Mouse (Mus musculus): ENCODE results near the gene Tex2. TPM values are rescaled to one million over a fixed set of nuclear protein-coding genes. Genes with fewer than 3 reads are reported as not detected.

The Tex2 gene
- polyA plus RNA-seq, 1 experiment from 2014 or later: 5.6 TPM

DNA sequence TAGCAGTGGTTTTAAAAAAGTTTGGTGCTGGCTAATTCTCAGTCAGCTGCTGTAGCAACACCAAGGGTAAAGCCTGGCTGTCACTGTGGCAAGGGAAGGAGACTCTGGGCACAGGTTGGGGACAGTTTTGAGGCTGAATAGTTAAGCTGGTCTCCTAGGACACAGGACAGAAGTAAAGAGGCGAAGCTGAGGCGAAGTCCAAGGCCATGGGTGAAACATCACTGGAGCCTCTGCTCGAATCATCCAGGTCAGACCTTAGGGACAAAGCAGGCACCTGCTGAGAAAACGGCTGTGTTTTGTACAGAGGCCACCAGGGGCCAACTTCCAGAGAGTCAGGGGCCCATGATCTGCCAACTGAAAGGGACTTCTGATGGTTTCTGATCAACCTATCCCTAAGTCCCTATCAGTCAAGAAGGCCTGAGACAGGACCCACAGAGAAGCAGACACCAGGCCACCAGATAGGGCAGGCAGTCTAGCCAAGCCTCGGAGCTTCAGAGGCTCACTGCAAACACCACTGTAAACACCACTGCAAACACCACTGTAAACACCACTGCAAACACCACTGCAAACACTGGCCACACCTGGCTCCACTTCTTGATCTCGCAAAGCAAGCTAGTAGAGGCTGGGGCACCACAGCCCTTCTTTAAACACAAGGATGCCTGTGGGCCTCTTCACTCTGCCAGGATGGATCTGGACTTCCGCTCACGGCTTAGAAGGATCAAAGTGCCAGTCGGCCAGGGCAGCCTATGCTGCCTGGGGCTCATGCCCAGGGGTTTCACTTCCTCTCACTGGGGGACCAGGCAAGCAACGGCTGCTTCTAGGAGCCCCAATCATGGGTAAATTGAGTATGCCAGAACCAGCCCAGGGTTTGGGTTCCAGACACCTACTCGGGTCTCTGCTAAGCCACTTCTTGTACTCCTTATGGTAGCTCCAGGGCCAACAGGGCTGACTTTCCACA lies 41.9 kb downstream of the Tex2 start:
- Histone ChIP-seq H3K4me1 (peaks cover 46% of the 10 kb centered on the region), H3K4me3 (no peak overlapping the region), H3K36me3 (peaks cover 19% of the 10 kb centered on the region), H3K9me3 (replicated peaks) (no peaks in the 10 kb centered on the region), H3K27me3 (ENCODE audit: low read depth, poor library complexity, severe bottlenecking) (no peaks in the 10 kb centered on the region), H3K27ac (replicated peaks) (peak overlapping the region; percentile 49)
- no peak for DNase-seq (ENCODE audit: low spot score)
- 80% methylated on average over 11 of the region's 11 CpGs for WGBS

DNA sequence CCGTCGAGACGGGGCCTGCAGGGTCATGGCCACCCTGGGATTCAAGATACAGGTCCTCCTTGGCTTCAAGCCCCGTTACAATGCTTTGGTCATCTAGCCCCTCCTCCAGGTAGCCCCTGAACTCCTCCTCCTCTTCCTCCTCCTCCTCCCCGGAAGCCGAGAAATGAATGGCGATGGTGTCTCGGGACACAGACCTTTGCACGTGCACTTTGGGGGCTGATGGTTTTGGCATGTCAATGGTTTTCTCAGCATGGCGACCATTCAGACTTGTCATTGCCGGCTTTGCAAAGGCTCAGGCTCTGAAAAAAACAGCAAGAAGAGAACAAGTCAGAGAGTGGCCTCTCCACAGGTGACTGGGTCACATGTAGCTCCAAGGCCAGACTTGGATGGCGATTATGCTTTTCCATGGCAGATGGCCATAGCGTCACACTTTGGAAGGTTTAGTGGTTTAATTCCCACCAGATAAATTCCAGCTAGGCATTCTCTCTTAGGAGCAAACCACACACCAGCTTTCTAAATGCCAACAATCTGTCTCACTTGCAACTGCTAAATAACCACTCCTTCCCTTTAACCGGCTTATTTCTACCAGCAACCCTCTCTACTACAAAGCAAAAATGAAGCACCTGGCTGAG lies 44.8 kb downstream of the Tex2 start:
- DNase-seq (ENCODE audit: low spot score): no peak
- H3K4me3 ChIP-seq: no peak overlapping the region
- H3K4me1 ChIP-seq: peaks cover 36% of the 10 kb centered on the region
- no peaks in the 10 kb centered on the region for H3K9me3 ChIP-seq (replicated peaks)
- H3K27ac ChIP-seq (replicated peaks): no peak overlapping the region
- H3K36me3 ChIP-seq: peaks cover 22% of the 10 kb centered on the region
- WGBS: 87% methylated on average over 14 of the region's 14 CpGs
- no peaks in the 10 kb centered on the region for H3K27me3 ChIP-seq (ENCODE audit: low read depth, poor library complexity, severe bottlenecking)

GRCm38 (mm10) chr11:106566040-106566785 lies 47.0 kb downstream of the Tex2 start:
- no peaks in the 10 kb centered on the region for H3K9me3 ChIP-seq (replicated peaks)
- H3K36me3 ChIP-seq: peaks cover 22% of the 10 kb centered on the region
- H3K27ac ChIP-seq (replicated peaks): no peak overlapping the region
- H3K4me3 ChIP-seq: no peak overlapping the region
- 98% methylated on average over 8 of the region's 8 CpGs for WGBS
- no peaks in the 10 kb centered on the region for H3K27me3 ChIP-seq (ENCODE audit: low read depth, poor library complexity, severe bottlenecking)
- no peak for DNase-seq (ENCODE audit: low spot score)
- peaks cover 14% of the 10 kb centered on the region for H3K4me1 ChIP-seq

GRCm38 (mm10) chr11:106564261-106564660 lies 49.0 kb downstream of the Tex2 start:
- Histone ChIP-seq H3K9me3 (replicated peaks) (no peaks in the 10 kb centered on the region), H3K27me3 (ENCODE audit: low read depth, poor library complexity, severe bottlenecking) (no peaks in the 10 kb centered on the region), H3K27ac (replicated peaks) (no peak overlapping the region), H3K4me1 (peaks cover 10% of the 10 kb centered on the region; the same call in 1 of the 2 replicates), H3K36me3 (peaks cover 22% of the 10 kb centered on the region), H3K4me3 (no peak overlapping the region)
- DNase-seq (ENCODE audit: low spot score): no peak
- 90% methylated on average over 12 of the region's 12 CpGs for WGBS

DNA sequence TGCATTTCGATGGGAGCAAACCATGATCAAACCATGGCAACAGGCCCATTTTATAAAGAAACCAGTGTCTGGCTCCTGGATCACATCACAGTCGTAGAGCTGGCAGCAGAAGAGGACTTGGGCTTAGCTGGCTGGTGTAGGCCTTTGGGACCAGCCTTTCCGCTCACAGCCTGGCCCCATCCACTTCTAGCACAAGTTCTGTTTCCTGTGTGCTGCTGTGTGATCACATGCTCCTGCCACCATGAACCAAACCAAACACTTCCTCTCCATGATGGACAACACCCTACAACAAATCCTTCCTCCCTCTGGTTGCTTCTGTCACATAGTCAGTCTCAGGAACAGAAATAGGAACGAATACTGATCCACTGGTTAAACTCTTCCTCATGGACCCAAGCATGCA lies 50.5 kb downstream of the Tex2 start:
- DNase-seq (ENCODE audit: low spot score): no peak
- H3K4me1 ChIP-seq: peaks cover 6% of the 10 kb centered on the region
- H3K9me3 ChIP-seq (replicated peaks): no peaks in the 10 kb centered on the region
- H3K36me3 ChIP-seq: peaks cover 17% of the 10 kb centered on the region
- no peaks in the 10 kb centered on the region for H3K27me3 ChIP-seq (ENCODE audit: low read depth, poor library complexity, severe bottlenecking)
- H3K27ac ChIP-seq (replicated peaks): no peak overlapping the region
- no peak overlapping the region for H3K4me3 ChIP-seq
- 93% methylated on average over 4 of the region's 4 CpGs for WGBS

DNA sequence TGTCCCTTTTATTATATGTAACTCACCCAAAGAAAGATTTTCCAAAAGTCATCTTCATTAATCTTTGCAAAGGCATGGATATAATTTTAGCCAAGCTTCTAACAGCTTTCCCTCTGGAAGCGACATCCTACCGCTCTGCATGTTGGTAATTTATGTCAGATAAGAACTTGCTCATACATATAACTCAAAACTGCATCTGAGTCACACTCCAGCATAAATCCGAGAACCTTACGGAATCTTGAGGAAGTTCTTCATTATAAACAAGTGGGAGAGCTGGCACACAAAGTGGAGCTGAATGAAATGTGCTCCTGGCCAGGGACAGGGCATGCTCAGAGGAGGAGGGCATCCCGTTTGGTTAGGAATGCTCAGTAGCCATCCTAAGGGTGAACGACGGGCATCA lies 53.5 kb downstream of the Tex2 start:
- H3K27ac ChIP-seq (replicated peaks): no peak overlapping the region
- H3K36me3 ChIP-seq: no peaks in the 10 kb centered on the region
- no peak overlapping the region for H3K4me3 ChIP-seq
- WGBS: 91% methylated on average over 7 of the region's 7 CpGs
- no peaks in the 10 kb centered on the region for H3K9me3 ChIP-seq (replicated peaks)
- H3K4me1 ChIP-seq: peaks cover 28% of the 10 kb centered on the region
- DNase-seq (ENCODE audit: low spot score): no peak
- H3K27me3 ChIP-seq (ENCODE audit: low read depth, poor library complexity, severe bottlenecking): no peaks in the 10 kb centered on the region

- no peaks in the 10 kb centered on the region for H3K27me3 ChIP-seq (ENCODE audit: low read depth, poor library complexity, severe bottlenecking)
- no peak for DNase-seq (ENCODE audit: low spot score)
- H3K27ac ChIP-seq (replicated peaks): peak overlapping the region; percentile 17; the same call in 1 of the 2 replicates
- peaks cover 28% of the 10 kb centered on the region for H3K4me1 ChIP-seq
- WGBS: 69% methylated on average over 4 of the region's 4 CpGs
- no peaks in the 10 kb centered on the region for H3K9me3 ChIP-seq (replicated peaks)
- no peak overlapping the region for H3K4me3 ChIP-seq
- no peaks in the 10 kb centered on the region for H3K36me3 ChIP-seq
These were observed 55.2 kb downstream of the Tex2 start for GRCm38 (mm10) chr11:106558008-106558407.

GRCm38 (mm10) chr11:106557398-106557797 lies 55.8 kb downstream of the Tex2 start:
- 81% methylated on average over 7 of the region's 7 CpGs for WGBS
- Histone ChIP-seq H3K27ac (replicated peaks) (0 out of 2 replicates have a peak overlapping the region, but pooled peaks have one; percentile 17), H3K4me1 (peaks cover 28% of the 10 kb centered on the region), H3K4me3 (no peak overlapping the region), H3K27me3 (ENCODE audit: low read depth, poor library complexity, severe bottlenecking) (no peaks in the 10 kb centered on the region), H3K9me3 (replicated peaks) (no peaks in the 10 kb centered on the region), H3K36me3 (no peaks in the 10 kb centered on the region)
- no peak for DNase-seq (ENCODE audit: low spot score)

- H3K9me3 ChIP-seq (replicated peaks): no peaks in the 10 kb centered on the region
- H3K27ac ChIP-seq (replicated peaks): no peak overlapping the region
- H3K27me3 ChIP-seq (ENCODE audit: low read depth, poor library complexity, severe bottlenecking): no peaks in the 10 kb centered on the region
- no peak overlapping the region for H3K4me3 ChIP-seq
- WGBS: 84% methylated on average over 4 of the region's 4 CpGs
- peaks cover 28% of the 10 kb centered on the region for H3K4me1 ChIP-seq
- DNase-seq (ENCODE audit: low spot score): no peak
- no peaks in the 10 kb centered on the region for H3K36me3 ChIP-seq
These were observed 56.5 kb downstream of the Tex2 start for GRCm38 (mm10) chr11:106556689-106557088.

GRCm38 (mm10) chr11:106555805-106556615 lies 57.2 kb downstream of the Tex2 start:
- Histone ChIP-seq H3K4me1 (peaks cover 28% of the 10 kb centered on the region), H3K4me3 (no peak overlapping the region), H3K36me3 (no peaks in the 10 kb centered on the region), H3K27me3 (ENCODE audit: low read depth, poor library complexity, severe bottlenecking) (no peaks in the 10 kb centered on the region), H3K27ac (replicated peaks) (no peak overlapping the region), H3K9me3 (replicated peaks) (no peaks in the 10 kb centered on the region)
- no peak for DNase-seq (ENCODE audit: low spot score)
- 57% methylated on average over 10 of the region's 10 CpGs for WGBS

GRCm38 (mm10) chr11:106550398-106550797 lies 62.8 kb downstream of the Tex2 start:
- DNase-seq (ENCODE audit: low spot score): no peak
- Histone ChIP-seq H3K4me3 (no peak overlapping the region), H3K27me3 (ENCODE audit: low read depth, poor library complexity, severe bottlenecking) (no peaks in the 10 kb centered on the region), H3K36me3 (peaks cover 7% of the 10 kb centered on the region; the same call in 1 of the 2 replicates), H3K9me3 (replicated peaks) (no peaks in the 10 kb centered on the region), H3K27ac (replicated peaks) (no peak overlapping the region), H3K4me1 (no peaks in the 10 kb centered on the region)
- WGBS: 90% methylated on average over 4 of the region's 4 CpGs

- no peaks in the 10 kb centered on the region for H3K4me1 ChIP-seq
- no peak overlapping the region for H3K4me3 ChIP-seq
- peaks cover 23% of the 10 kb centered on the region for H3K36me3 ChIP-seq
- 96% methylated on average over 4 of the region's 4 CpGs for WGBS
- DNase-seq (ENCODE audit: low spot score): no peak
- H3K27ac ChIP-seq (replicated peaks): no peak overlapping the region
- no peaks in the 10 kb centered on the region for H3K9me3 ChIP-seq (replicated peaks)
- no peaks in the 10 kb centered on the region for H3K27me3 ChIP-seq (ENCODE audit: low read depth, poor library complexity, severe bottlenecking)
These were observed 67.1 kb downstream of the Tex2 start for GRCm38 (mm10) chr11:106546081-106546480.
